Mouse (Mus musculus) adrenal gland, adult 8-10 months (tissue): ENCODE data around the gene Rras. TPM values are rescaled to one million over a fixed set of nuclear protein-coding genes. Genes with fewer than 3 reads are reported as not detected.

Experiments
- DNase-seq: peaks from one replicate; pipeline ENCODE4 v3.0.0; 2022
- total RNA-seq, 4 experiments: library from RNA; stranded (reverse); gene quantifications; 2 replicates each; pipeline ENCODE4 v1.2.4; 2022

Gene Rras
- total RNA-seq, 4 experiments from 2014 or later = 89.6 to 138 (median 129) TPM

DNA sequence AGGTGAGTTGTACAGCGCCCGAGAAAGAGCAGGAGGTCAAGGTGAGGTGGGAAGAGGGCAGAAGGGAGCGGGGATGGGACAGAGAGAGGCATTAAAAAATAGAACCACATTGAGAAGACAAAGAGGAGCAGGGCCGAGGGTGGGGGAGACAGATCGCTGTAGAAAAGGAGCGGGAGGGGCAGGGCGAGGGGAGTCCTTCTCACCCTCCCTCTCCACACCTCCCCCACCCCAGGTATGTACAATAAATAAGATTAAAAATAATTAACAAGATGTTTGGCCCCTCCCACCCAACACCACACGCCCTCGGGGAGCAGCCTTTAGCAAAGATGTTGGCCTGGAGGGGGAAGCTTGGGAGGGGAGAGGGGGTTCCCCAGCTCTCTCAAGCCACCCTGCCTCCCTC lies 10.0 kb downstream of the Rras start:
- DNase-seq = no peak

DNA sequence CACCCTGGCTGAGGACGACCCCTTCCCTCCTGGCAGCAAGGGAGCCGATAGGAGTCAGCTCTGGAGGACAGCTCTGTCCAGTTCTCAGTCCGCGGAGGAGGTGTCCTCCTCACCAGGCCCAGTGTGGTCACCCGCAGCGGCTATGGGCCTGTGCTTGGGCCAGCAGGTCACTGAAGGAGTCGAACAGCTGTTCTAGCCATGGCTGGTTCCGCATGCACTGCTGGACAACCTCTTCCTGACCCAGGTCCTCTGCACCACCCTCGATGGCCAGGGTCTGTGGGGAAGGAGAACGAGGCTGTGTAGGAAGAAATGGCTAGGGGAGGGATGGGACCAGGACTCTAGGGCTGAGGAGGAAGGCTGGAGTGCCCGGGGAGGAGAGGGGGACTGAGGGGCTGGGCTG lies 10.6 kb downstream of the Rras start:
- no peak for DNase-seq

DNA sequence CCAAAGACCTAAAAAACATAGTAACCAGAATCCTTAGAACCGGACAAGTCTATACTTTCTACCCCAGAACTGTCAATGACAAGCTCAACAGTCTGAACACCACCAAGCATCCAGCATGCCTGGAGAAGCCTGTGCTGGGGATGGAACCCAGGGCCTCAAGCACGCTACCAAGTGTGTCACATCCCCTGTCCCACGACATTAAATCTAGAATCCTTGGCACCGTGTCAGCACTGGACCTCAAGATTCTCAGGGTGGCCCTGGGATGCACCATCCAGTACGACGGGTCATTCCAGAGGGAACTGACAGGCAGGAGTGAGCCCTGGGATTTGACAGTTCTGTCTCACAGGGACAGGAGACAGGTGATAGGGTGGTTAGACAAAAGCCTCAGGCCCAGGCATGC lies 12.2 kb downstream of the Rras start:
- no peak for DNase-seq

GRCm38 (mm10) chr7:45030857-45031256 lies 13.1 kb downstream of the Rras start:
- DNase-seq = no peak

GRCm38 (mm10) chr7:45033722-45034359 lies 16.1 kb downstream of the Rras start:
- no peak for DNase-seq

GRCm38 (mm10) chr7:45035631-45036030 lies 17.9 kb downstream of the Rras start:
- DNase-seq = no peak

DNA sequence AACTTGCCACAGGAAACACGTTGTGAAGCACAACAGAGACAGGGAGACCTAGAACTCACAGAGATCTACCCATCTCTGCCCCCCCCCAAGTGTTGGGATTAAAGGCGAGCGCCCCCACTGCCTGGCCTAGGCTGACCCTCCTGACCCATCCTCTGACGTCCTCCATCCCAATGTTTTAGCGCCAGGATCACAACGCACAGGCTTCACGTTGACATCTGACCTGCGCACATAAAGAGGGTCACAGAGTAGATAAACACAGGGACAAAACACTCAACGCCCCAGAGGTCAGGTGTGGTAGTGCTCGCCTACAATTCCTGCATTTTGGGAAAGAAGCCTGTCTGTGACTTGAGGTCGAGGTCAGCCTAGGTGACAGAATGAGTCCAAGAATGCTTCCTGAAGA lies 18.9 kb downstream of the Rras start:
- no peak for DNase-seq

GRCm38 (mm10) chr7:45037720-45038361 lies 20.1 kb downstream of the Rras start:
- no peak for DNase-seq

GRCm38 (mm10) chr7:45038411-45038810 lies 20.6 kb downstream of the Rras start:
- DNase-seq = no peak

GRCm38 (mm10) chr7:45040851-45041250 lies 23.1 kb downstream of the Rras start:
- DNase-seq = no peak

- DNase-seq = no peak
Observed at GRCm38 (mm10) chr7:45043307-45043706, 25.5 kb downstream of the Rras start.

- DNase-seq = no peak
Observed at GRCm38 (mm10) chr7:45045741-45046140, 28.0 kb downstream of the Rras start.

GRCm38 (mm10) chr7:45046853-45047350 lies 29.1 kb downstream of the Rras start:
- DNase-seq = no peak

GRCm38 (mm10) chr7:45047491-45047890 lies 29.7 kb downstream of the Rras start:
- no peak for DNase-seq

DNA sequence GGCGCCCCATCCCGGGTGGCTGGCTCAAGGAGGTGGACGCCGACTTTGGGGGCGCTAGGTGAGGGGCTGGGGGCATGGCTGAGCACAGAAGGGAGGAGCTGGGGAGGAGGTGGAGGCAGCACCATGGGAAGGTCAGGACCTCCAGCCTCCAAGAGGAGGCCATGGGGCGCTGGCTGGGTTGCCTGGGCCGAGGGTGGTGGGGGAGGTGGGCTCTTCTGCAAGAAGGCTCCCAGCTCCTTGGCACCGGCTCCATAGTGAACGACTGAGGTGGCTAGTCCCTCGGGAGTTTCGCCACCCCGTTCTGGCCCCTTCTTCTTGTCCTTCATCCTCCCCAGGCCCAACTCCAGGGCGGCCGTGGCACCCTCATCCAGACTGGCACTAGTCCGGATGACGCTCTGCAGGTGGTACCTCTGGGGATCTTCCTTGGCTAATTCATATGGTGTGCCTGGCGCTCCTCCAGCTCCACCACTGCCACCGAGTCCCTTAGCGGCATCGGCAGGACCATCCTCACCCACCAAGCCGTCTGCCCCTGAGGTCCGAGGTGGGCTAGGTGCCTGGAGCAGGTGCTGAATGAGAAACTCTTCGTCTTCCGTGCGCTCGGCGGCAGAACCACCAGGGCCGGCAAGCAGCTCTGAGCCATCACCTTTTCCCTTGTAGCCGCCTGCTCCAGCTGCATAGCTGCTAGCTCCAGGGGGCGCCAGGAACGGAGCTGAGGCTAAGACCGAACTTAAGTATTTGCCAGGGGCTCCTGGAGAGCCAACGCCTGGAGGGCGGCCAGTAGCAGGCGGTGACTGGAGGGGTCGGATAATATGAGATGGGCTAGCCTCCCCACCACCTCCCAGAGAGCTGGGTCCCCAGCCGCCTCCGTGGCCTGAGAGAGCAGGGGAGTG lies 30.5 kb downstream of the Rras start:
- DNase-seq = no peak

DNA sequence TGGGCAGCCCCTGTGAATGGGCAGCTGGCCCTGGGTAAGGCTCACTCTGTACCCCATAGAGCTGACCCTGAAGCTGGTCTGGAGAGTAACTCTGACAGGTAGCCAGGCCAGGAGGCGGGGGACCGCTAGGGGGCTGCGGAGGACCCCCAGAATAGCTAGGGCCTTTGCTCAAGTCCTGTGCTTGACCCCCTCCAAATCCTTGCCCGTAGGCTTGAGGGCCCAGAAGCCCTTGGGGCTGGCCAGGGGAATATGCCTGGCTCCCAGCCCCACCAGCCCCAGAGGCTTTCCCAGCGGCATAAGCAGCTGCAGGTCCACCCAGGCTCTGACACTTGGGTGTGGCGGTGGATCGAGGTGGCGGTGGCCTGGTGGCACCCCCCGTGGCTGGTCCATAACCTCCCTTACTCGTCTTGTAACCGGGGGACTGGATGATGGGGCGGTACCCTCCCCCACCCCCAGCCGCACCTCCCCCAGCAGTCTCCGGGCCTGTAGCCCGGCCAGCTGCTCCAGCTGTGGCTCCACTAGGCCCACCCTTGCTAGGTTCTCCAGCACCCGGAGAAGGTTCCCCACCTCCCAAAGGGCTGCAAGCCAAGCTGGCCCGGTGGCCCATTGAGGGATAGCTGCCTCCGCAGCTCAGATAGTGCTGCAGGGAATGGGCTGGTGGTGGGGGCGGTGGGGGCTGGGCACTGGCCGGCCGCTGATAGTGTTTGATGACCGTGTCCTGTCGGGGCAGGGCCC lies 31.3 kb downstream of the Rras start:
- no peak for DNase-seq

GRCm38 (mm10) chr7:45050945-45051600 lies 33.3 kb downstream of the Rras start:
- DNase-seq = peak; percentile 80

GRCm38 (mm10) chr7:45051601-45051974 lies 33.8 kb downstream of the Rras start:
- no peak for DNase-seq

- no peak for DNase-seq
Observed at GRCm38 (mm10) chr7:45052181-45052861, 34.6 kb downstream of the Rras start.

- DNase-seq = no peak
Observed at GRCm38 (mm10) chr7:45052862-45053116, 35.0 kb downstream of the Rras start, which contains the start of gene Prr12. TSS of gene Prr12 (minus strand) at chr7:45052881.

DNA sequence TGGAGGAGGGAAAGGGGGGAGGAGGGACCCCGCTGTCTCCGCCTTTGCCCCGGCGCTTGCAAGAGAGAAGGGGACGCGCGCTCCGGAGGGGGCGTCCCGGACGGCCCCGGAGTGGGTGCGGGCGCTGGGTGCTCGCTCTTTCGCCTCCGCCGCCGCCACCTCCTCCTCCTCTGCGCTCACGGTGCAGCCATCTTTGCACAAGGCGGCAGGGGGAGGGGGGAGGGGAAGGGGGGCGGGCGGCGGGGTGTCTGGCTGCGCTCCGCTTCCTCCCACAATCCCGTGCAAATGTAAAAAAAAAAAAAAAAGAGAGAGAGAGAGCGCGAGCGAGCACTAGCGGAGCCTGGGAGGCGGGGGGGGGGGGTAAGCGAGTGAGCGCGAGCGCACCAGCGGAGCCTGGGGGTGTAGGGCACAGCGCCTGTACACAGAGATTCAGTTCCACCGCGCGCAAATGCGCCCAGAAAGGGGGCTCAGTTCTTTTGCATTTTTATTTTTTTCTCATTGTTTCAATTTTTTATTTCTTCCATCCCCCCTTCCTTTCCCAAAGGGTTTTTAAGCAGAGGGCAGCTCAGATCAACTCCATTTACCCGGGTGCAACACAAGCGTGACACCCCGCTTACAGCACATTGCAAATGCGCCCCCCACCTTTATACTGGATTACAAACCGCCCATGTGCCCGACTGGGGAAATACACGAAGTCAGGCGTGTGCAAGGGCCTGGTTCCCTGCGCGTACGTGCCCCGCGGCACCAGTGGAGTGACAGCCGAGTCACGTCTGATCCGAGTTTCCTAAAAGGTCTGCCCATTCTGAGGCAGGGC lies 35.6 kb downstream of the Rras start:
- peak; percentile 75 for DNase-seq
